Mouse (Mus musculus) cerebellum, adult 2 months (tissue): ENCODE results near the gene Serpina1c. TPM values are rescaled to one million over a fixed set of nuclear protein-coding genes. Genes with fewer than 3 reads are reported as not detected.

Experiments
- polyA plus RNA-seq: library from polyadenylated mRNA; depleted of rRNA; stranded (reverse); fragments of >200 nt; gene quantifications from 2 replicates; pipeline ENCODE4 v1.2.3, GENCODE M21; 2012; rRNA removed

Serpina1c gene
- polyA plus RNA-seq, 1 experiment: not detected

Other genes starting within 250 kb of the Serpina1c start
- gene Serpina6, start 247.7 kb downstream of the Serpina1c start, polyA plus RNA-seq: not detected in 2 replicates
- not detected in 2 replicates for gene Serpina16, start 228.7 kb downstream of the Serpina1c start, polyA plus RNA-seq
- not detected in 2 replicates for gene Serpina1f, start 209.4 kb downstream of the Serpina1c start, polyA plus RNA-seq
- gene Serpina1d, start 131.3 kb downstream of the Serpina1c start, polyA plus RNA-seq: not detected in 2 replicates
- not detected in 2 replicates for gene Serpina1b, start 74.5 kb downstream of the Serpina1c start, polyA plus RNA-seq
- gene Serpina1a, start 41.3 kb downstream of the Serpina1c start, polyA plus RNA-seq: not detected in 2 replicates
- not detected in 2 replicates for gene Serpina1e, start 54.1 kb upstream of the Serpina1c start, polyA plus RNA-seq
- gene Serpina11, start 85.1 kb upstream of the Serpina1c start, polyA plus RNA-seq: 0.07 TPM in 1 of 2 replicates, not detected in the other
- 1.8 TPM in 2 replicates for gene Serpina9, start 108.9 kb upstream of the Serpina1c start, polyA plus RNA-seq
- gene Serpina12, start 139.6 kb upstream of the Serpina1c start, polyA plus RNA-seq: 0.05 TPM in 1 of 2 replicates, not detected in the other
- gene Serpina5, start 196.2 kb upstream of the Serpina1c start, polyA plus RNA-seq: not detected in 2 replicates
- not detected in 2 replicates for gene Serpina3a, start 207.8 kb upstream of the Serpina1c start, polyA plus RNA-seq
- gene Serpina3b, start 223.1 kb upstream of the Serpina1c start, polyA plus RNA-seq: not detected in 2 replicates
- gene Serpina3c, start 249.0 kb upstream of the Serpina1c start, polyA plus RNA-seq: 0.19 and 0.31 TPM in 2 replicates